Mouse (Mus musculus): ENCODE data around the gene Gm9857.

- no peak for TF ChIP-seq CTCF (IDR thresholded peaks at IDR 0.05; ENCODE audit: insufficient read depth, low read length)
- TF ChIP-seq POLR2A (IDR thresholded peaks at IDR 0.05; ENCODE audit: borderline replicate concordance, extremely low read depth, low read depth, low read length) = no peak
These were observed 41.6 kb downstream of the Gm9857 start for GRCm38 (mm10) chr3:108898640-108899039.
